Mouse (Mus musculus) stomach, postnatal 0 days (tissue): ENCODE measurements at regions not wholly inside any gene's neighbourhood (a gene's known extent, or its start where the extent isn't known, plus 50 kb on each side); places are given as distances from the start of the nearest gene placed in this dataset.
A peak's percentile ranks its signal among the peaks of the same experiment; 100 is the strongest.

Source experiments
- ATAC-seq: fragments of 200-750 bp; cut with Nextera tagmentation; 2 replicates; pipeline ENCODE4 v1.8.0; 2017; ENCODE audit not compliant: low FRiP score, low TSS enrichment
- DNase-seq: peaks from one replicate; pipeline ENCODE4 v3.0.0-alpha.2; 2016; ENCODE audit warnings: low spot score
- H3K27ac ChIP-seq: fragments of 300-500 bp; sonication (generic); replicated peaks from 2 replicates; pipeline ENCODE4 v1.5.1; 2014; ENCODE audit warnings: mild to moderate bottlenecking, control low read depth
- H3K27me3 ChIP-seq: fragments of 300-500 bp; sonication (generic); 2 replicates; pipeline ENCODE4 v1.6.1; 2014; ENCODE audit warnings: low read length; ENCODE audit not compliant: control insufficient read depth, insufficient read depth
- H3K36me3 ChIP-seq: fragments of 300-500 bp; sonication (generic); 2 replicates; pipeline ENCODE4 v1.6.1; 2014; ENCODE audit warnings: low read length, mixed read lengths; ENCODE audit not compliant: control insufficient read depth, insufficient read depth
- H3K4me1 ChIP-seq: fragments of 300-500 bp; sonication (generic); replicated peaks from 2 replicates; pipeline ENCODE4 v1.6.1; 2014; ENCODE audit warnings: antibody characterized with exemption; ENCODE audit not compliant: control insufficient read depth, insufficient read depth
- H3K4me2 ChIP-seq: fragments of 300-500 bp; sonication (generic); replicated peaks from 2 replicates; pipeline ENCODE4 v1.6.1; 2014; ENCODE audit warnings: low read depth, mild to moderate bottlenecking, control low read depth, moderate library complexity
- H3K4me3 ChIP-seq: fragments of 300-500 bp; sonication (generic); 2 replicates; pipeline ENCODE4 v1.5.1; 2014; ENCODE audit warnings: low read depth, low read length, control low read depth
- H3K9ac ChIP-seq: fragments of 300-500 bp; sonication (generic); 2 replicates; pipeline ENCODE4 v1.6.1; 2014; ENCODE audit warnings: mild to moderate bottlenecking, low read length, control low read depth, mixed read lengths
- H3K9me3 ChIP-seq: fragments of 300-500 bp; sonication (generic); 2 replicates; pipeline ENCODE4 v1.6.1; 2016; ENCODE audit warnings: low read length; ENCODE audit not compliant: control insufficient read depth
- CTCF ChIP-seq: IDR thresholded peaks from 2 replicates; pipeline ENCODE4 v1.5.1; 2016; ENCODE audit warnings: antibody characterized with exemption, low read depth, mild to moderate bottlenecking, moderate library complexity
- EP300 ChIP-seq: optimal IDR thresholded peaks from 2 replicates; pipeline ENCODE3; 2016; ENCODE audit warnings: antibody characterized with exemption
- whole genome bisulfite sequencing: fragments of 180-500 bp; shearing (Covaris S2); extraction: QIAGEN DNeasy Blood & Tissue Kit; methylation state at CpG from one replicate; pipeline ENCODE4 v1.1.7; 2014; 5-methylcytosine and 5-hydroxymethylcytosine counted together

DNA sequence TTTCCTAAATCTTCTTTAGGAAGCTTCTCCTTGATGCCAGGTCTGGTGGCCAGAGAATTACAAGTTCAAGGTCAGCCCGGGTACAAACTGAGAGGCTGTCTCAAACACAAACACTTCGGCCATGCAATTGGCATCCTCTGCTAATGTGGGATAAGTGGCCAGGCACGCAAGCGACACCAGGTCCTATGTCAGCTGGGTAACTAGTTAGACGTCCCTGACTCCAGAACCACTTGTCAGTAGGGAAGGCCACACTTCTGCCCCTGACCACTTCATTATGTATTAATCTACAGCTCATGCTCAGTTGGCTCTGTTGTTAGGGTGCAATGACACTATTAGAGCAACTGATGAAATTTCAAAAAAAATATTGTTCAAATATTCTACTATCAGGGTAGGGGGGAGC is 149.5 kb upstream of the Tshz3 start:
- Histone ChIP-seq H3K27me3 (no peaks in the 10 kb centered on the region), H3K4me1 (no peaks in the 10 kb centered on the region), H3K9ac (no peak overlapping the region), H3K36me3 (no peaks in the 10 kb centered on the region), H3K4me2 (no peak overlapping the region), H3K27ac (no peak overlapping the region), H3K4me3 (no peak overlapping the region), H3K9me3 (no peaks in the 10 kb centered on the region)
- WGBS, result 87% methylated on average over 5 of the region's 5 CpGs
- DNase-seq, result no peak
- TF ChIP-seq EP300 (no peak), CTCF (no peak)
- no peak for ATAC-seq

DNA sequence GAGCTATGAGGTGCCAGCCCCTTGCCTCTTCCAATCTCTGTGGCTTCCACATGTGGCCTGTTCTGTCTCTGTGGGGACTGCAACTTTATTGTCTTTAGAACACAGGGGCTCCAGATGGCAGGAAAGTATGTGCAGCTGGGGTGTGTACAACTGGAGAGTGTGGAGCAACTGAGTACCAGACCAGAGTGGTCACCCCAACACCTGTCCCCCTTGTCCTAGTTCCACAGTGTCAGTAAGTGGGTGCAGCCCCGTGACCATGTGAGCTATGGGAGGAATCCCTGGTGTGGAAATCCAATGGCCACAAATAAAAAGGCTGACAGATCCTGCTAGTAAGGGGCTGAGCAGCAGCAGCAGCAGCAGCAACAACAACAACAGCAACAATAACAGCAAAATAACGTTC is 126.9 kb upstream of the Tshz3 start:
- Histone ChIP-seq H3K4me1 (no peaks in the 10 kb centered on the region), H3K27me3 (no peaks in the 10 kb centered on the region), H3K4me2 (no peak overlapping the region), H3K9me3 (no peaks in the 10 kb centered on the region), H3K27ac (no peak overlapping the region), H3K36me3 (no peaks in the 10 kb centered on the region), H3K4me3 (no peak overlapping the region), H3K9ac (no peak overlapping the region)
- DNase-seq (no peak), ATAC-seq (no peak)
- no peak for TF ChIP-seq CTCF
- no peak for TF ChIP-seq EP300
- 82% methylated on average over 2 of the region's 2 CpGs for WGBS

GRCm38 (mm10) chr7:36582074-36582473 is 115.8 kb upstream of the Tshz3 start:
- no peak overlapping the region for H3K4me2 ChIP-seq
- no peaks in the 10 kb centered on the region for H3K36me3 ChIP-seq
- no peaks in the 10 kb centered on the region for H3K9me3 ChIP-seq
- ATAC-seq (no peak), DNase-seq (no peak)
- H3K4me3 ChIP-seq, result no peak overlapping the region
- no peaks in the 10 kb centered on the region for H3K4me1 ChIP-seq
- TF ChIP-seq CTCF, result no peak
- no peak for TF ChIP-seq EP300
- H3K9ac ChIP-seq, result no peak overlapping the region
- WGBS, result 91% methylated on average over 6 of the region's 6 CpGs
- no peaks in the 10 kb centered on the region for H3K27me3 ChIP-seq
- H3K27ac ChIP-seq, result no peak overlapping the region

DNA sequence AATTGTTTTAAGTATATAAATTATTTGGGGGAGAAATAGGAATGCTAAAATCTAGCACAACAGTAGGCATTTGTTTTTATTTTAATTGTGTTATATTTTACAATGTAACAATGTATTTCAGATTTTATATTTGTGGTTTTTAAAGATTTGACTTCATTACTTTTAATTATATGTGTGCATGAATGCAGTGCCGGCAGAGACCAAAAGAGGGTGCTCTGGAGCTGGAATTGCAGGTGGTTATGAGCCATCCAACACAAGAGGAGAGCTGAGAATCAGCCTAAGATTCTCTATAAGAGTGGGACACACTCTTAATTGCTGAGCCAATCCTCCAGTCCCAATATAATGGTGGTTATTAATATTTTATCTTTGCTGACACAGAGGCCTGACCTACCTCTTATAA is 112.9 kb upstream of the Tshz3 start:
- no peaks in the 10 kb centered on the region for H3K27me3 ChIP-seq
- no peak overlapping the region for H3K27ac ChIP-seq
- no peak overlapping the region for H3K9ac ChIP-seq
- DNase-seq (no peak), ATAC-seq (no peak)
- no peaks in the 10 kb centered on the region for H3K9me3 ChIP-seq
- H3K4me1 ChIP-seq, result no peaks in the 10 kb centered on the region
- H3K4me2 ChIP-seq, result no peak overlapping the region
- WGBS, result 85% methylated on average over 1 of the region's 1 CpGs
- TF ChIP-seq EP300, result no peak
- TF ChIP-seq CTCF, result peak; percentile 31
- no peak overlapping the region for H3K4me3 ChIP-seq
- H3K36me3 ChIP-seq, result no peaks in the 10 kb centered on the region

- Histone ChIP-seq H3K4me3 (no peak overlapping the region), H3K4me1 (no peaks in the 10 kb centered on the region), H3K27me3 (no peaks in the 10 kb centered on the region), H3K9ac (no peak overlapping the region), H3K36me3 (no peaks in the 10 kb centered on the region), H3K4me2 (no peak overlapping the region), H3K27ac (no peak overlapping the region), H3K9me3 (no peaks in the 10 kb centered on the region)
- DNase-seq (no peak), ATAC-seq (no peak)
- 97% methylated on average over 1 of the region's 1 CpGs for WGBS
- TF ChIP-seq EP300 (no peak), CTCF (no peak)
Observed at GRCm38 (mm10) chr7:36591496-36591895, 106.4 kb upstream of the Tshz3 start.

DNA sequence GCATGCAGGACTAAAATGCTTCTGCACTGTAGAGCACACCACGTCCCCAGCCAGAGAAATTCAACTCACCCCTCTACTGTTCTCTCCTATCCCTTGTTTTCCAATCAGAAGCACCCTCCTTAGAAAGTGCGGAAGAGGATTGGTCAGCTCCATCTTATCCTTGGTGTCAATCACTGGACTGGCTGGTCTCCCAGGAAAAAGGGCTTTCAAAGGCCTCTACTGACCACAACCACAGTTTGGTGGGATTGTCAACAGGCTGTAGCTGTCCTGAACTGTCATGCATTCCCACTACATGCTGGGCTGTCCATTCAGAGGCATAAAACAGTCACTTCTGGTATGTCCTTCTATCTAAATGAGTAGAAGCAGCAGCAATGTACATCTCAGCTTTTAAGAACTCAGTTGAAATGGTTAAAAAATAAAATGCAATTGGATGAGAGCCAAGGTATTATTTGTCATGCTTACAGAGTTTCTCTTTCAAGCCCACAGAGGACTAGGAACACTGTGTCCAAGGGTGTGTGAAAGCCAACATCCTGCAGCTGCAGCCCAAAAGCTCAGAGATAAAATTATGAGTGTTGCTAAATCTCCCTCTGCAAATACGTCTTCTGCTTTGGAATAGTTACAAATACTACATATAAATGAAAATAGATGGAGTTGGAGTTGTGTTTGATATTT is 101.2 kb upstream of the Tshz3 start:
- no peaks in the 10 kb centered on the region for H3K36me3 ChIP-seq
- H3K27me3 ChIP-seq, result no peaks in the 10 kb centered on the region
- H3K9me3 ChIP-seq, result no peaks in the 10 kb centered on the region
- H3K4me3 ChIP-seq, result no peak overlapping the region
- H3K4me1 ChIP-seq, result no peaks in the 10 kb centered on the region
- no peak for TF ChIP-seq CTCF
- TF ChIP-seq EP300, result no peak
- no peak overlapping the region for H3K9ac ChIP-seq
- 67% methylated on average over 3 of the region's 3 CpGs for WGBS
- H3K4me2 ChIP-seq, result no peak overlapping the region
- no peak overlapping the region for H3K27ac ChIP-seq
- no peak for ATAC-seq
- DNase-seq, result no peak
